Mouse (Mus musculus): ENCODE results near the gene Tsku.

Gene Tsku

DNA sequence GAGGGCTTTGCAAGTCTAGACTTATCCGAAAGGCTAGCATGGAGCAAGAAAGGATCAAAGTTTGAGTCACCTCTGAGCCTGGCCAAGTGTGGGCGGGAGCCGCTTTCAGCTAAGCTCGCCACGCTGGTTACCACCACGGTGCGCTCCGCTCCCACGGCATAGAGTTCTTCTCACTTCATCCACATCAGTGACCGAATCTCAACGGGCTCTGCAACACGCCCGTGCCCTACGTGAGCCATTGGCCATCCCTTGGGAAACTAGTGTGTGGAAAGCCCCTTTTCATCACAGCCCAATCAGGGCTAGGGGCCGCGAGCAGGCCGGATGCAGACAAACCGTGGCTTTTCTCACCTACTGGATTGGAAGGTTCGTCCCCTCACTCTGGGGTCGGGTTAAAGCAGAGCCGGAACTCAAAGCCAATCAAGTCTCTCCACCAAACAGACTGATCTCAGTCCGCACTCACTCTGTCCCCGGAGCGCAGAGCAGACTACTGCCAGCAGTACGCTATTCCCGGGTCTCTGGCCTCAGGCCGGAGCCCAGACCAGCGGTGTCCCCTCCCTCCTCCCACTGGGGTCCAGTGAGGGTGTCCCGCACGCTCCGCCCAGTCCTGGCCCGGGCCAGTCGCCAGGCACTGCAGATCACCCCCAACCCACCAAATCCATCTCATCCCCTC, 1.0 kb downstream of the Tsku start:
- DNase-seq (ENCODE audit: low spot score): peak; percentile 87

DNA sequence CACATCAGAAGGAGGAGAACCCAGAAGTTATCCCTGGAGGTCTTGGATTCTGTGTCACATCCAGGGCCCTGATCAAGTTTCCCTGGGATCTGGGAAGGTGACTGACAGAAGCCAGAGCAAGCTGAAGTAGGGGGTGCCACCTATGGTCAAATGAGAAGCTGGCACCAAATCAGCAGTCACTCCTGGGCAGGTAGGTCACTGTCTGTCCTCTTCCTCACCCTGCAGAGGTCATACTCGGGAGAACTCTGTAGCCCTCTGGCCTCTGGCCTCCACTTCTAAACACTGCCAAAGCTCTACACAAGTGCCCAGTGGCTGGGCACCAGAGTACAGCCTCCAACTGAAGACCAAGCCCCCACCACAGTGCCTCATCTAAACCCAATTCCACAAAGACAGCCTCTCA, 3.1 kb downstream of the Tsku start:
- no peak for DNase-seq (ENCODE audit: low spot score)

DNA sequence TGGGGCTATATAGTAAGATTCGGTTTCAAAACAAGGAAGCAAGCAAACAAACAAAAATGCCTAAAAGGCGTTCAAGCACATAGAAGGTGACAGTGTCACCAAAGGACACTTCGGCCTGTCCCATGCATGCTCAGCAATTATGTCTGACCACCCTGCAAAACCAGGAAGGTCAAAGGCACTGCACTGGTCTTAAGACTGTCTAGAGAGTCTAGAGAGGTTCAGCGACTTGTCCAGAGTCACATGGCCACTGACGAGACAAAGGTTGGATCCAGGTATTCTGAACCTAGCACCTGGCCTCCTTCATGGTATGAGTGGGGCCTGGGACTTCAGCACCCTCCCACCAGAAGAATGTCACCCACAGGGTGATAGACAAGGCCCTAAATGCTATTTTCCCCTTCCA, 3.8 kb downstream of the Tsku start:
- DNase-seq (ENCODE audit: low spot score): no peak

DNA sequence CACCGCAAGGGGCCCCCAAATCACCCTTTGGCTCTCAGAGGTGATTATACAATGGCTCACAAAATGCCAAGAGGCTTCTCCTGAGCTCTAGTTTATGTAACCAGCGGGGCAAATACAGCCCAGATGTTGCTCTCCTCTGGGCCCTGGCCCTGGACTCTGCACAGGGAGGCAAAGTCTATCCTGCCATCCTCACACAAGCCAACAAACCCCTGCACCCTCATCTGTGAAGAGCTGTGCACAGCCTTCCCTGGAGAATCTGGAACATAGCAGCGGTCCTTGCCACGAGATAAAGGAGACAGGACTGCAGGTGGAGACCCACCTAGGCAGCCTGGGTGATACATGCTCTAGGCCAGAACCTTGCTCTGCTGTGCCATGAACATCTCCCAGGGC, 6.2 kb downstream of the Tsku start:
- no peak for DNase-seq (ENCODE audit: low spot score)

DNA sequence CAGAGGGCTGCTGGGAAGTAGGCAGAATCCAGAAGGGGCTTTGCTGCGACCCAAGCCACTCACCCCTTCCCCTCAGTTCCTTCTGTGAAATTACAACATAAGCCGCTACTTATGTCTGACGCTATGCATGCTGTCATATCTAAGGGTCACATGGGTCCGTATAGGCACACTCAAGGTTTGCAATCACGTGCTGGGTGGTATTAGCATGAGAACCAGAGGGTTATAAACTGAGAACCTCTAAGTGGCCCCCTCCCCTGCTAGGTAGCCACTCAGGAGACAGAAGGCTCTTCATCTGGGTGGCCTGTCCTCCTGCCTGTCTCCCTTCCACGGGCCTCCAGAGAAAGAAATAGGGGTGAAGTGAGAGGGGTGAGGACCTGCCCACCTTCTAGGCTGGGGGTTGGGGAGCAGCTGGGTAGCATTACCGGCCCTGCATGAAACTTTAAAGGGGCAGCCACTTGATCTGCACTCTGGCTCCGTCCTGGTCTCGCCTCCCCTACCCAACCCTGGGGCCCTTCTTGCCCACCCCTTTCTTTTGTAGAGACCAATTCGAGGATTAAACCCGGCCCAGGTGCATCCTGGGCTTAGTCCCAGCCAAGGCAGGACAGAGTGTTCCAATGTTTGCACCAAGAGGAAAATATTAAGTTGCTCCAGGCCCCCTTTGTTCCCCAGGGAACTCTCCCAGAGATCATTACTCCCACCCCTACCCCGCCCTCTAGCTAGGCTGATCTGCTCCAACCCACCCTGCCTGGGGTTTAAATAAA, 6.8 kb downstream of the Tsku start:
- no peak for DNase-seq (ENCODE audit: low spot score)

DNA sequence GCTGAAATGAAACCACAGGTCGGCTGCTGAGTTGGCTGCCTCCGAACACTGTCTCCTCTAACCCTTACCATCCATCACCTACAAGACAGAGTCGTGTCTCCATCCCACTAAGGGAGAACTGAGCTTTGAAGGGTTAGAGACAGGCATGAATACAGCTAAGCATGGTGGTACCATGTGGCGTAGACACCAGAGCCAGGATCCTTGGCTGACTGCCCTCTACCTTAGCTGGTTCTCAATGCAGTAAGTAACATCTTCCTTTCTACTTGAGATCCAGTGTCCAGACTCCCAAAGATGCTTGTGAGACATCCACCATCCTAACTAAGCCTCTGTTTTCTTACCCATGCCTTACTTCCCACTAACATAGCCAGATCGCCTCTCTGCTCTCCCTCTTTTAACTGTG, 7.5 kb downstream of the Tsku start:
- DNase-seq (ENCODE audit: low spot score): no peak

DNA sequence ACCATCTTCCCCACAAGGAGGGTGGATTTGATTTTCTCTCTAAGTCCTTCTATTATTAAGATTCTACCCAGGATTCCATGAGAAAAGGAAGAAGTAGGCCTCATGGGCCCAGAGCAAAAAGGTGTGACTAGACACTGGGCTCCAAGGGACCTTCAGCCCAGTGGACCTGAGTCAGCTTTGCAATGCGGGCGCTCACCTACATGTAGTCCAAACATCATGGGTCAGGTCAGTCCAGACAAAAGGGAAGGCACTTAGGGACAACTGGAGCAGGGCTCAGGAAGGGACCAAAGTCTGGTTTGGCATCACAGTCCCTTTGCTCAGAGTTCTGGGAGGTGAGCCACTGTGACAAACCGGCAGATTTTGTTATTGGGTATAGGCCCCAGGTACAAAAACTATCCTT, 9.6 kb downstream of the Tsku start:
- no peak for DNase-seq (ENCODE audit: low spot score)

DNA sequence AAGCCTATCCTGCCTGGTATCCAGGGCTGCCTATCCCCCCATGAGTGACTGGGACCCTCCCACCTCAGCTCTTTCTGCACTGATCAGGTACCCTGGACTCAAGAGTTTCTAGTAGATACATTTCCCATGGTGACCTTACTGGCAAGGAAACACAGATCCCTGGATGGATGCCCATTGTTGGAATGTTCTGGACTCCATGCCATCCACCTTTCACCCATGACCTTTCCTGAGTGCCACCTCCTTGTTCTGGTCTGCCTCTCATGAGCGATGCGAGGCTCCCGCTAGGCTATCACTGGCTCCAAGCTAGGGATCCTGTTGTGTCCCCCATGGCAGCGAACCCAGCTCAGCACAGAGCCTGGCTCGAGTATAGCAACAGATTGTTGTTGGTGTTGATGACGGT, 11.3 kb downstream of the Tsku start:
- DNase-seq (ENCODE audit: low spot score): no peak

DNA sequence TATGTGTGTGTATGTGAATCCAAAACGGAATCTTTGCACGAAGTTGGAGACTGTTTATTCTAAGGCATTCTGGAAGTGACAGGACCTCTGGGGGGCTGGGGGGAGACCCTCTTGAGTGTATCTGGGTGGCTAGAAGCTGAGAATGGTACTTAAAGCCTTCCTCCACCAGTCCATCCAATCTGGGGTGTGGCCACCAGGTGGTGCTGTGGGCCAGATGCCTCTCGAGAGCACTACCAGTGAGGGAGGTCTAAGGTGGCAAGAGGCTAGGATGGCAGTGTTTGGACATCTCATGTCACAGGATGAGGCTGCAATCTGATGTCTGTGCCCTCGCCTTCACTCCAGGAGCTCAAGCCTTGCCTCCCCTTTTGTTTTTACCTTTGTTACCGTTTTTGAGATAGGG, 12.0 kb downstream of the Tsku start:
- DNase-seq (ENCODE audit: low spot score): peak; percentile 91

DNA sequence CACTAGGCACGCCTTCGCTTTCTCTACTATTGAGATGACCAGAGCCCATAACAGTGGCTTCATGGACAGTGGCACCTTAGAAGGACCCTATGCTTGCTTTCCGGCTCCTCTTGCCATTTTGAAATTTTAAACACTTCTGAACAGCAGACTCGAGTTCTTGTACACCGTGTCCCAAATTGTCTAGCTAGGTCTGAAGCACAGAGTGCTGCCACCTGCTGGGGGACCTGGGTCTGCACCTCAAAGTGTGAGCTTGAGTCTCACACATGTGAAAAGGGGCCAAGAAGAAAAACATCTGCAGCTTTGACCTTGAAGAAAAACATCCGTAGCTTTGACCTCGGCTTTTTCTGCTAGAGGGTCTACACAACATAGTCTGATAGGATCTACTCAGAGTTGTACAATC, 13.1 kb downstream of the Tsku start:
- peak; percentile 78 for DNase-seq (ENCODE audit: low spot score)

DNA sequence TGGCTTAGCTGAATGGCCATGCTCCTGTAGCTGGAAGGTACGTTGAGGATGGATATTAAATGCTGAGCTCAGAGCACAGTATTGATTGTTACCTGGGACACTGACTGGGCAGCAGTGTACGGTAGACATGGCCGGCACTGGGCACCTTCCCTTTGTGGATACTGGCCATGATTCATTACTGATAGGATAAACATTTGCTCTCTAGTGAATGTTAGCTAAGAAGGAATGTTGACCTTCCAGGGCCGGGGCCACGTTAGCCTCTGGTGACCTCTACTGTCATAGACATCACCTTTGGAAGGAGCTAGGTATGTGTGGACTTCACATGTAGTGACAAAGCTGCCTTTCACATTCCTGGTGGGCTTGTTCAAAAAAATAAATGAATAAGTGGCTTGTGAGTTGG, 13.7 kb downstream of the Tsku start:
- no peak for DNase-seq (ENCODE audit: low spot score)

DNA sequence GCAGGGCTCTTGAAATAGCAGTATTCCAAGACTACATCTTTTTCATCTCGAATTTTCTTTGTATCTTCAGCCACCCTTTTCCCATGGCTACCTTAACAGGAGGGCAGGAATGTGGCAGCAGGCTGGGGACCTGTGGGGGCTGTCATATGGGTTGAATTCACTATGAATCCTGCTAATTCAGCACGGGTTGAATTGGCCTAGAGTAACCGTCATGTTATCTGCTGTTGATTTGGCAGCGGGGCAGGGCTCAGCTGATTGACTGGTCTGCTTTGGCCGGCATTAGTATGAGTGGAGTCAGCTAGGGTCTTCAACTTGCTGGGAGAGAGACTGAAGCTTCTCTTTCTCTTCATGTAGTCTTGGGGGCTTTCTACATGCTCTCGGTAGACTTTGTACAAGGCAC, 16.1 kb downstream of the Tsku start:
- no peak for DNase-seq (ENCODE audit: low spot score)

DNA sequence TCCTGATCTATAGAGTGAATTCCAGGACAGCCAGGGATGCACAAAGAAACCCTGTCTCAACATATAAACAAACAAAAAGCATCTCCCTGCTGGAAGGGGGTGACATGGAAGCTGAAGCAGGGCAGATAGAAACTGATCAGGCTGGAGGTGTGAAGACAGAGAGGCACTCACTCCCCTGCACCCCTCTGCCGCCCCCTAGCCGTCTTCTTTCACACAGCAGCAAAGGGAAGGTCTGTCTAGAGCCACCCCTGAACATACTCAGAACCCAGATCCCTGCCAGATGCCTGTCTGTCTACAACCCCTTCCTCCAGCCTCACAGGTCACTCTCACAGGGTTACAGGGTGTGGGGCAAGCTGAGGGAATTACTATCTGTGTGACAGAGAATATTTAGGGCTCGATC, 16.8 kb downstream of the Tsku start:
- peak; percentile 56 for DNase-seq (ENCODE audit: low spot score)

DNA sequence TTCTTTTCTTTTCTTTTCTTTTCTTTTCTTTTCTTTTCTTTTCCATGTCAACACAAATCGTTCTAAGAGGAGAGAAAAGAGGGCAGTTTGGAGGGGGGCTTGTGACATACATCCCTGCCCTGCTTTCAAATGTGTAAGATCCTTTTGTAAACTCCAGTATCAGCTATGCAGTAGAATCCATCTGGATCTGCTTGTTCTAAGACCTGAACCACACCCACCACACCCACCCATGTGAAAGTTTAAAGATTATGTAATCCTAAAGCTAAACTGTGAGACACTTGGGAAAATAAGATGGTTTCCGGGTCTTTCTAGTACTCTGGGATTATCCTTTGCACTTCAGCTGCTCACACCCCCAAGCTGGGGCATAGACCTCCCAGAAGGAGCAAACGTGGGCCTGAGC, 18.9 kb downstream of the Tsku start:
- DNase-seq (ENCODE audit: low spot score): no peak

DNA sequence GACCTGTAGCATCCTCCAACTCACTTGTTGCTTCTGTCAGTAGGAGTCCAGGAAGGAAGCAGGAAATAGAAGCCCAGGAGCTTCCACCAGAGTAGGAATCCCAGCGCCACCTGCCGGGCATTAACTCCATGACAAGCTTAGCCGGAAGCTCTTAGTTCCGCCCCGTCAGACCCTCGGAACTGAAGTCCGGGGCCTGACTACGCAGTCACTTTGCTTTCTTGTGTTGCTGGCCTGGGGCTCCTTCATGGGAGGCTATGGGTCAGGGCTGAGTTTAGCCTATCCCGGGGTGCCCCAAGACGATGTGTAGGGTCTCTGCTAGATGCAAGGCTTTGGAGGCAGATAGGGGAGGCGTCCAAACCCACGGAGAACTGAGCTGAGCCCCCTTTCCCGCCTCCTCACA, 19.7 kb downstream of the Tsku start:
- peak; percentile 92 for DNase-seq (ENCODE audit: low spot score)

DNA sequence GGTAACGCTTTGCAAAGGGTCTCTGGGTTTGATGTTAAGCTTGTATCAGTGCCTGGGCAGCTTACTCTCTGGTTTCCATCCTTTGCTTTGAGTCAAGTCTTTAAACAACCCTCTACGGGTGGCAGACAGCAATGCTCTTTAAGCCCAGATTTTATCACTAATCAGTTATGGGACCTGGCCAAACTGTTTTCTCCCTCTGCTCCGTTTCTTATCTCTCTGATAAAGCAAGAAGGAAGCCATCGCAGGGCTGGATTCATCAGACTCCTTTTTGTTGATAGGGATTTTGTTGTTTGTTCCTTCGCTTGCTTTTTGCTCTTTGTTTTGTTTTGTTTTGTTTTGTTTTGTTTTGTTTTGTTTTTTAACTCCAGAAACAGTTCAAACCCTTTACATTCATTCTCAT, 20.8 kb downstream of the Tsku start:
- DNase-seq (ENCODE audit: low spot score): no peak

DNA sequence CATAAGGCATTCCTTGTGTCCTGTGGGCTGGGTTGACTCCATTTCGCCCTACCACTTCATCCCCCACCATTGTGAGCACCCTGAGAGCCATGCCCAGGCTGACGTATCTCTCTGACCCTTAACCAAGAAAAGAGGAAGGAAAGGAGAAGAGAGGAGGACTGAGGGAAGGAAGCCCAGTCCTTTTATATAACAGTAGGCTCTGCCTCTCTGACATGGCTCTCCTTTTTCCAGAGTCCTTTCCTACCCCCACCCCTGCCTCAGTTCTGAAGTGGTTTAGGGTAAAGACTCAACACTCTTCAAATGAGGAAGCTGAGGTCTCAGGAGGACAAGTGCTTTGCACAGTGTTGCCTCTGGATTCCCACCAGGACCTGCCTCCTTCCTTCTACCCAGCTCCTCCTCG, 27.1 kb downstream of the Tsku start:
- DNase-seq (ENCODE audit: low spot score): no peak

DNA sequence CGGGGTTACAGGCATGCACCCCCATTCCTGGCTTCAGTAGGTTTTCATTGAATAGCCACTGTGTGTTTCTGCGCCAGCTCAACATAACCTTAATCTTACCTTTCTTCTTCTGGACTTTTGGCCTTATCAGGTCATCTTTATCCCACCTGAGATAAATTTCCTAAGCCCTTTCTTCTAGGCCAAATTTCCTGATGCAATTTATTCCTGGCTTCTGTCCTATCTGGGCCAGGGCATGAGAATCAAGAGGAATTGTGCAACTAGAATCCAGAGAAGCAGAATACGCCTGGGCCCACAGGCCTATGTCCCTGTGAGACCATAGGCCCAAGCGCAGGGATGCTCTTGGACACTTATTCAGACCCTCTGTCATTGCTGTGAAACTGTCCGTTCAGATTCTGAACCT, 27.6 kb downstream of the Tsku start:
- no peak for DNase-seq (ENCODE audit: low spot score)

DNA sequence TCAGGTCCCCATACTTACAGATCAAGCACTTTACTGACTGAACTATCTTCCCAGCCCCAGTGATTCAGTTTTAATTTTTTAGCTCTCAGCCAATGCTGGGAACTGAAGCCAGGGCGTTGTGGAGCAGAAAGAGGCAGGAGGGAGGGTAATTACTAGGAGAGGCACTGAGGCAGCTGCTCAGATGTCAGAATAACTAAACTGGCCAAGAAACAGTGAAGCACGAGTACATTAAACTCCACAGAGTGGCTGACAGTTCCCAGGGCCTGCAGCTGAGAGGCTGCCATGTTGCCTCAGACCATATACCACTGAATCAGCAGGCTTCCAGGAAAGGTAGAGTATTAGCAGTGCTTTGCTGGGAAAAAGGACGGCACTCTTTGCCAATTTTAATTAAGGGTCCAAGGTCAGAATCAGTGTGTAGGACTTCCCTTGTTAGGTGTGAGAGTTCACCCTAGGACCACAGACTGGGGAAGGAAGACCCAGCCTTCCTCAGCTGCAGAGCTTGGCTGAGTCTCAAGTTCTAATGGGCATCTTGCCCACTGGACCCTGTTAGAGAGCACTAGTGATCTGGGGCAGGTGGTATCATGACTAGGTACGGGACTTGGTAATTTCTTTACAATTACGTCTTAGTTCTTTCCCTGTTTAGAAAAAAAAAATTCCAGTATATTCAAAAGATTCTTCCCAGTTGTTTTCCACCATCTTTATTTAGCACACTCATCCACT, 28.3 kb downstream of the Tsku start:
- no peak for DNase-seq (ENCODE audit: low spot score)

DNA sequence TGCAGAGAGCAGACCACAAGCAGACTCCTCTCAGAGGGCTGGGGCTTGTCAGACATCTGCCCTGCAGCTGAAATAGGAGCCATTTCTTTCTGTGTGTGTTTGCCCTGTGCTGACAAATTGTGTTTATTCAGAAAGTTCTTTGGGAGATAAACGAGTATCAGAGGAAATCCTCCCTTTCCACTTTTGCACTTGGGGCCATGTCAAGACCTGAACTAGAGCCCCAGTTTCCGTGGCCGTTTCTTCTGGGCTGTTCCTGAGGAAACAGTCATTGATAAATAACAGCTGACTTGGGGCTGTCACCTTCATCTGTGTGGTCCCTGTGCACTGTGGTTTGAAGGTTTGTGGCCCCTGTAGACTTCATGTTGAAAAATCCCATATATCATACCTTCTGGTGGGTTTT, 29.2 kb downstream of the Tsku start:
- no peak for DNase-seq (ENCODE audit: low spot score)

DNA sequence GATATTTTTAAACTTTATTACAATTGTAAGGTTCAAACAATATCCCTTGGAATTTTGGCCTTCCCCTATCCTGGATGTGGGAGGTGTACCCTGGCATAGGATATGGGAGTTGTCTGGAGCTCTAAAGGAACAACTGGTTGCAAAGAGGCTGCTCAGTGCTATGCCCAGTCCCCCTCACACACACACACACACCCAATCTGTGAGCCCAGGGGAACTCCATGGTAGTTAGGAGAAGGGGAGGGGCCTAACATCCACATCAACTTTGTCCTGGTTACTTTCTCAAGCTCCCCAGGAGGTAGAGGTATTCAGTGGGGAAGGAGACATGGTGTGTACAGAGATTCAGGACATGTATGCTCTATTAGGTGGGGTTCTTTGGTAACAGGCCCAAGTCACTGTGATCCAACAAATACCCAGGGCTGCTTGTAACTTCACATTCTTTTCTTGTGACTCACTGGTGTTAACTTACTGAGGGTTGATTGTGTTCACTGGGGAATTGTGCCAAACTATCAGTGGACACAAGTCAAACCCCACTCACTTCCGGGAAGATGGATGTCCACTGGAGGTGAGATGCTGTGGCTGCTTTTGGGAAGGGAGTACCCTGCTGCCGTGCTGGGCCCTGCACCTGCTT, 30.6 kb downstream of the Tsku start:
- DNase-seq (ENCODE audit: low spot score): no peak

DNA sequence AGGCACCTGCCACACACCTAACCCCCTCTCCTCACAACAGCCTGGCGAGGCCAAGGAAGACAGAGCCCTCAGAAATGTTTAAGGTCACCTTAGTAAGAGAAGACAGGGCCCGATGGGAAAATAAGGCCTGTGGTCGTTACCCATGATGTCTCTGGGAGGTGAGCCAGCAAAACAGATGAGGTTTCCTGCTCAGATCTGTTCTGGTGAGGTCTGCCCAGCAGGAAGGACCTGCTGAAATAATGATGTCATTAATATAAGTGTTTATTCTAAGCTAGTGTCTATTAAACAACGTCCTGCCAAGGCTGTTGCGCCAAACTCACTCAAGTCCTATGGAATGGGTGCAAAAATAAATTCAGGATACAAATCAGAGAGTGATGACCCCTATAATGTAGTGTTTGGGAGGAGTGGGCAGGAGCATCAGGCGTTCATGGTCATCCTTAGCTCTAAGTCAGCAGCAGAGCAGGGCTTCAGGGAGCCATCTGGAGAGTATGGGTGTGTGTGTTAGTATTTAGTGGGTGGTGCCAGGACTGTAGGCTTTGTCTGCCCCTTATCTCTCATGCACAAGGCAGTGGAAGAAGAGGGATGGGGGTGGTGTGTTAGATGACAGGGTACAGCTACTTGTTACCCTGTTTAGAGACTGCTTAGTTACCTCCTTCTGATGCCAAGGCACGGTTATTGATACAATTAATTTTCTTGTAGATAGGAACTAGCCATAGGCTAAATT, 31.3 kb downstream of the Tsku start:
- no peak for DNase-seq (ENCODE audit: low spot score)
